Mouse (Mus musculus) MEL (cell line): ENCODE data around the gene Gpnmb. TPM values are rescaled to one million over a fixed set of nuclear protein-coding genes. Genes with fewer than 3 reads are reported as not detected.

Experiments used
- DNase-seq: peaks from one replicate; pipeline ENCODE4 v3.0.0; 2011; ENCODE audit warnings: low read depth, low spot score
- H3K27ac ChIP-seq: 2 replicates; pipeline ENCODE4 v1.5.1; 2012; ENCODE audit warnings: low read depth, mild to moderate bottlenecking, control low read depth, low read length, moderate library complexity; ENCODE audit not compliant: control insufficient read depth
- H3K27me3 ChIP-seq, 2 experiments: fragments of 150-350 bp in 1 of 2; sonication (generic) in 1 of 2; 2 replicates each; pipeline ENCODE4 v1.6.1; 2012; ENCODE audit warnings: low read length in 2 of 2, mild to moderate bottlenecking in 2 of 2, improper control_type of control experiment in 1 of 2, moderate library complexity in 1 of 2; ENCODE audit not compliant: insufficient read depth in 2 of 2, control insufficient read depth in 1 of 2
- H3K36me3 ChIP-seq, 2 experiments: 2 replicates each; pipeline ENCODE4 v1.6.1; 2012 to 2014; ENCODE audit warnings: low read length in 2 of 2, improper control_type of control experiment in 1 of 2, inconsistent platforms in 1 of 2, mild to moderate bottlenecking in 1 of 2; ENCODE audit not compliant: insufficient read depth in 2 of 2, control insufficient read depth in 1 of 2
- H3K4me1 ChIP-seq, 2 experiments: fragments of 150-350 bp in 1 of 2; sonication (generic) in 1 of 2; 2 replicates each; pipeline ENCODE4 v1.6.1; 2012; ENCODE audit warnings: low read length in 2 of 2, improper control_type of control experiment in 1 of 2, mild to moderate bottlenecking in 1 of 2; ENCODE audit not compliant: insufficient read depth in 2 of 2, control insufficient read depth in 1 of 2
- H3K4me3 ChIP-seq, 2 experiments: fragments of 150-350 bp in 1 of 2; sonication (generic) in 1 of 2; 2 replicates each; pipeline ENCODE4 v1.5.1; 2012; ENCODE audit warnings: low read depth in 2 of 2, low read length in 2 of 2, mild to moderate bottlenecking in 2 of 2, moderate library complexity in 2 of 2, control low read depth in 1 of 2, improper control_type of control experiment in 1 of 2; ENCODE audit not compliant: control insufficient read depth in 1 of 2, insufficient read depth in 1 of 2
- H3K79me2 ChIP-seq: 2 replicates; pipeline ENCODE4 v1.6.1; 2012; ENCODE audit warnings: mild to moderate bottlenecking, low read length, moderate library complexity; ENCODE audit not compliant: control insufficient read depth, poor library complexity, insufficient read depth
- H3K9ac ChIP-seq: 2 replicates; pipeline ENCODE4 v1.6.1; 2012; ENCODE audit warnings: low read depth, mild to moderate bottlenecking, control low read depth, low read length, moderate library complexity; ENCODE audit not compliant: control insufficient read depth, poor library complexity, severe bottlenecking
- H3K9me3 ChIP-seq: fragments of 150-350 bp; sonication (generic); replicated peaks from 2 replicates; pipeline ENCODE4 v1.6.1; 2012; ENCODE audit warnings: mild to moderate bottlenecking, low read length, improper control_type of control experiment, moderate library complexity; ENCODE audit not compliant: insufficient read depth
- BHLHE40 ChIP-seq: IDR thresholded peaks from 2 replicates; pipeline ENCODE4 v1.6.1; 2012; ENCODE audit warnings: low read depth, mild to moderate bottlenecking, inconsistent platforms, low read length, improper control_type of control experiment, borderline replicate concordance
- CHD2 ChIP-seq: IDR thresholded peaks from 2 replicates; pipeline ENCODE4 v1.6.1; 2011; ENCODE audit warnings: low read length, improper control_type of control experiment
- CTCF ChIP-seq, 3 experiments: IDR thresholded peaks in 2 of 3; conservative IDR thresholded peaks in 1 of 3; 2 replicates each; pipeline ENCODE4 v1.5.1; 2011 to 2012; ENCODE audit warnings: low read length in 3 of 3, low read depth in 2 of 3, mild to moderate bottlenecking in 2 of 3, improper control_type of control experiment in 1 of 3, inconsistent platforms in 1 of 3, mixed read lengths in 1 of 3, moderate library complexity in 1 of 3; ENCODE audit not compliant: control insufficient read depth in 1 of 3, insufficient read depth in 1 of 3, poor library complexity in 1 of 3, severe bottlenecking in 1 of 3
- ELF1 ChIP-seq: IDR thresholded peaks from 2 replicates; pipeline ENCODE4 v1.6.1; 2014; ENCODE audit warnings: low read depth, mild to moderate bottlenecking, inconsistent platforms, low read length, improper control_type of control experiment, moderate library complexity
- EP300 ChIP-seq, 2 experiments: IDR thresholded peaks; 2 replicates each; pipeline ENCODE4 v1.6.1; 2011; ENCODE audit warnings: improper control_type of control experiment in 2 of 2, low read length in 2 of 2, low read depth in 1 of 2, mild to moderate bottlenecking in 1 of 2
- ETS1 ChIP-seq: IDR thresholded peaks from 2 replicates; pipeline ENCODE4 v1.6.1; 2012; ENCODE audit warnings: low read depth, mild to moderate bottlenecking, inconsistent platforms, low read length, improper control_type of control experiment, moderate library complexity
- KAT2A ChIP-seq: conservative IDR thresholded peaks from 2 replicates; pipeline ENCODE4 v1.6.1; 2012; ENCODE audit warnings: low read depth, low read length, improper control_type of control experiment, inconsistent platforms
- MAX ChIP-seq: IDR thresholded peaks from 2 replicates; pipeline ENCODE4 v1.6.1; 2011; ENCODE audit warnings: low read length, improper control_type of control experiment
- MYB ChIP-seq: IDR thresholded peaks from 2 replicates; pipeline ENCODE4 v1.6.1; 2011; ENCODE audit warnings: mild to moderate bottlenecking, low read depth, low read length, improper control_type of control experiment
- MYC ChIP-seq: IDR thresholded peaks from 2 replicates; pipeline ENCODE4 v1.6.1; 2011; ENCODE audit warnings: low read depth, mild to moderate bottlenecking, low read length, improper control_type of control experiment, moderate library complexity
- NRF1 ChIP-seq: IDR thresholded peaks from 2 replicates; pipeline ENCODE4 v1.6.1; 2014; ENCODE audit warnings: low read depth, mild to moderate bottlenecking, inconsistent platforms, low read length, improper control_type of control experiment, moderate library complexity; ENCODE audit not compliant: poor library complexity, insufficient read depth, severe bottlenecking
- POLR2AphosphoS2 ChIP-seq: IDR thresholded peaks from 2 replicates; pipeline ENCODE4 v1.6.1; 2011; ENCODE audit warnings: low read length, improper control_type of control experiment
- RAD21 ChIP-seq: IDR thresholded peaks from 2 replicates; pipeline ENCODE4 v1.6.1; 2011; ENCODE audit warnings: mild to moderate bottlenecking, low read depth, low read length, improper control_type of control experiment
- SIN3A ChIP-seq: IDR thresholded peaks from 2 replicates; pipeline ENCODE4 v1.6.1; 2012; ENCODE audit warnings: low read length, improper control_type of control experiment, inconsistent platforms
- SMC3 ChIP-seq: IDR thresholded peaks from 2 replicates; pipeline ENCODE4 v1.6.1; 2011; ENCODE audit warnings: low read depth, low read length, improper control_type of control experiment
- UBTF ChIP-seq: IDR thresholded peaks from 2 replicates; pipeline ENCODE4 v1.6.1; 2012; ENCODE audit warnings: low read depth, mild to moderate bottlenecking, inconsistent platforms, low read length, improper control_type of control experiment, moderate library complexity, borderline replicate concordance; ENCODE audit not compliant: insufficient read depth
- ZC3H11A ChIP-seq: IDR thresholded peaks from 2 replicates; pipeline ENCODE4 v1.6.1; 2012; ENCODE audit warnings: low read depth, mild to moderate bottlenecking, inconsistent platforms, low read length, improper control_type of control experiment
- ZMIZ1 ChIP-seq: IDR thresholded peaks from 2 replicates; pipeline ENCODE4 v1.6.1; 2012; ENCODE audit warnings: low read depth, mild to moderate bottlenecking, inconsistent platforms, low read length, improper control_type of control experiment, moderate library complexity
- ZNF384 ChIP-seq: IDR thresholded peaks from 2 replicates; pipeline ENCODE4 v1.6.1; 2012; ENCODE audit warnings: low read depth, mild to moderate bottlenecking, inconsistent platforms, low read length, improper control_type of control experiment
- polyA plus RNA-seq, 2 experiments: library from polyadenylated mRNA; stranded (reverse) in 1 of 2; unstranded in 1 of 2; fragments of >175 nt in 1 of 2; fragments of >200 nt in 1 of 2; gene quantifications; 2 replicates each; pipeline versions ENCODE4 v1.2.1 to v1.2.4; 2012; ENCODE audit warnings: low replicate concordance in 2 of 2, low read depth in 1 of 2; ENCODE audit not compliant: insufficient read length in 2 of 2, insufficient read depth in 1 of 2, missing spikeins in 1 of 2
- total RNA-seq: library from RNA; depleted of rRNA; stranded (reverse); fragments of 300-350 nt; gene quantifications from 2 replicates; pipeline ENCODE4 v1.2.3, GENCODE M21; 2012

Gpnmb gene
- total and polyA plus RNA-seq, 3 experiments, result not detected

GRCm38 (mm10) chr6:49039470-49040180 lies 3.3 kb downstream of the Gpnmb start:
- Histone ChIP-seq H3K27ac (no peak overlapping the region), H3K4me1 (no peaks in the 10 kb centered on the region), H3K9ac (no peak overlapping the region), H3K36me3 (no peaks in the 10 kb centered on the region), H3K4me3 (no peak overlapping the region), H3K27me3 (no peaks in the 10 kb centered on the region; a peak in 1 of 4 replicates), H3K79me2 (no peaks in the 10 kb centered on the region), H3K9me3 (no peaks in the 10 kb centered on the region)
- TF ChIP-seq POLR2AphosphoS2 (no peak), SMC3 (peak; percentile 53), MAX (no peak), CTCF (IDR thresholded peaks at IDR 0.05 in 2 of 3, conservative IDR thresholded peaks at IDR 0.05 in 1 of 3; ENCODE audit: control insufficient read depth in 1 of 3, insufficient read depth in 1 of 3, low read depth in 2 of 3, low read length in 3 of 3, poor library complexity in 1 of 3, severe bottlenecking in 1 of 3) (peak in 2 of 3 experiments; percentile 62 to 74; a peak in 5 of 6 replicates), RAD21 (peak; percentile 60), ZNF384 (peak; percentile 78), ZC3H11A (peak; percentile 23; the same call in 1 of the 2 replicates)
- peak; percentile 59 for DNase-seq

DNA sequence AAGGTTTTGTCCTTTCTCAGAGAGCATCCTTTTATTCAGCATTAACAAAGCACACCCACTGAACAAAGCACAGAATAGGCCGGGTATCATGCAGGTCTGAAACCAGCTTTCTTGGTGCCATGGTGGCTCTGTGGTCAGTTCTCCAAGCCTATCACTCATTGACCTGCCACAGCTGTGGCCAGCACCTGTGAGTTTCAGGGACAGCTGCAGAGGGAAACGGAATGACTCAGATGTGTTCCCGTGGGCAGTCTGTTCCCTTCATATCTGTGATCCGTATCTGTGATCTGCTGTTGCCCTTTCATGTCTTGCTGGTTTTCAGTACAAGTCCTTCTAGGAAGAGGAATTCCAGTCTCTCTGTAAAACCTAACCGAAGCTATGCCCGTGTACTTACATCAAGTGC lies 10.2 kb downstream of the Gpnmb start:
- TF ChIP-seq MYC (no peak), CHD2 (no peak), ZNF384 (no peak), KAT2A (no peak), ELF1 (no peak), ZC3H11A (no peak), BHLHE40 (no peak), ETS1 (no peak), ZMIZ1 (no peak), NRF1 (no peak), SIN3A (no peak), MYB (no peak), UBTF (no peak), RAD21 (no peak), CTCF (IDR thresholded peaks at IDR 0.05 in 2 of 3, conservative IDR thresholded peaks at IDR 0.05 in 1 of 3; ENCODE audit: control insufficient read depth in 1 of 3, insufficient read depth in 1 of 3, low read depth in 2 of 3, low read length in 3 of 3, poor library complexity in 1 of 3, severe bottlenecking in 1 of 3) (no peak), EP300 (IDR thresholded peaks at IDR 0.05; ENCODE audit: low read depth in 1 of 2, low read length in 2 of 2) (no peak)
- H3K79me2 ChIP-seq, result no peaks in the 10 kb centered on the region
- no peaks in the 10 kb centered on the region for H3K4me1 ChIP-seq
- H3K27me3 ChIP-seq, result no peaks in the 10 kb centered on the region; a peak in 2 of 4 replicates
- H3K27ac ChIP-seq, result no peak overlapping the region
- no peak overlapping the region for H3K9ac ChIP-seq
- H3K9me3 ChIP-seq, result no peaks in the 10 kb centered on the region
- no peak overlapping the region for H3K4me3 ChIP-seq
- no peaks in the 10 kb centered on the region for H3K36me3 ChIP-seq
- DNase-seq, result no peak
